Mouse (Mus musculus): ENCODE measurements around the gene Txndc5.

The Txndc5 gene

GRCm38 (mm10) chr13:38451446-38451845 is 77.2 kb downstream of the Txndc5 start:
- no peak for DNase-seq (ENCODE audit: low spot score)

Measured in testis, postnatal 14 days (tissue).